ENCODE assay signal across 13 mouse cellular contexts in the genomic region with DNA sequence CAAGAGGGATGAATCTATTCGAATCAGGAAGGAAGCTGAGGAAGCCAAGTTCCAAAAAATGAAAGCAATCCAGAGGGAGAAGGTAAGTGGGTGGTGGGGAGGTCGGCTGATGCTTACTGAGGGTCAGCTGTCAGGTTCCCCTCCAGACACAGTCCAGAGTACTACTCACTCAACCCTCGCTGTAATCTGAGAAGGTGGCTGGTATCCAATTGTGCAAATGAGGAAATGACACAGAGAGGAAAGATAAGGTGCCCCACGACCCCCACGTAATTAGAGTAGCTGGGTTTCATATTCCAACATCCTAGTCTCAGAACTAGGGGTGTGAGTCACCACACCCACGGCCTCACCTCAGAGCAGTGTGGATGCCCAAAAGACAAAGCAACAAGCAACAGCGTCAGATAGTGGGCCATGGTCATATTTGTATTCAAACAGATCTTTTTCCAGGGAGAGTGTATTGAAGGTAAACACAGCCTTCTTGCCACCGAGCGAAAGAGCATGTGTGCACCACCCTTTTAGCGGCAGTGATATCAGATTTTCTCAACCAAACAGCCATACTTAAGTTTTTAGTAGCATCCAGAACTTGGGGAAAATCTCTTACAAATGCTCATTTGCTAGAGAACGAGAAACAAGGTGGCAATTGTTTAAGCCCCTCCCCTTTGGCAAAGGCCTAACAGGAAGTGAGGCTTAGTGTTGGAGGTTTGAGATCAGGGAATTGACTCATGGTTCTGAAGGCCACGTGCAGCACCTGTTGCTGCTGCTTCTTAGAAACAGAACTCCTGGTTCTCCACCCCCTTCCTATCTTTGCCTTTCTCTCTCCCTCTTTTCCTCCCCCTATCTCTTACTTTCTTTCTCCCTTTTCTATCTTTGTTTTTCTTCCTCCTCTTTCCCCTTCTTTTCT. TPM values are rescaled to one million over a fixed set of nuclear protein-coding genes. Genes with fewer than 3 reads are reported as not detected.
A peak's percentile ranks its signal among the peaks of the same experiment; 100 is the strongest.
DNase-seq lines count a peak whose midpoint lies in the region; ATAC-seq lines count a peak whose summit lies in the region.
"Had no signal": no experiment of that assay in that cellular context is flagged by ENCODE, and none has a peak within 500 bp of the region (broad histone marks: within the 10 kb centered on the region; RNA-seq: fewer than 3 reads in every experiment).

No protein-coding gene starts in this region.

- peak; percentile 75; the same call in 1 of the 2 replicates for ATAC-seq in kidney, embryonic 14.5 days (ENCODE audit: low FRiP score, low TSS enrichment)
- peak; percentile 68 for ATAC-seq in CD4-positive, CD25-positive, alpha-beta regulatory T cell, adult 4 months
- peak; percentile 31 for ATAC-seq in common myeloid progenitor, adult 5-6 weeks (replicated peaks; ENCODE audit: low read depth, poor library complexity, severe bottlenecking)

- H3K9me3 ChIP-seq in kidney, embryonic 14.5 days (ENCODE audit: control insufficient read depth, low read length), result no peaks in the 10 kb centered on the region
- no peaks in the 10 kb centered on the region for H3K9me3 ChIP-seq in limb, embryonic 10.5 days (replicated peaks)
- H3K9me3 ChIP-seq: embryonic facial prominence, embryonic 13.5 days; limb, embryonic 12.5 days had no signal

- H3K4me1 ChIP-seq in kidney, embryonic 14.5 days (ENCODE audit: control insufficient read depth, insufficient read depth, low read length), result peaks cover 7% of the 10 kb centered on the region; the same call in 1 of the 2 replicates
- peaks cover 15% of the 10 kb centered on the region for H3K4me1 ChIP-seq in limb, embryonic 10.5 days

- WGBS in kidney, embryonic 14.5 days, result 36% methylated on average over 12 of the region's 12 CpGs
- 38% methylated on average over 12 of the region's 12 CpGs for WGBS in limb, embryonic 10.5 days

- intact Hi-C loops in left cerebral cortex, postnatal 4 days (cut with DNase I), result no loop called here

- H3K4me3 ChIP-seq in kidney, embryonic 14.5 days (ENCODE audit: low read length), result no peak overlapping the region
- H3K4me3 ChIP-seq in limb, embryonic 10.5 days, result no peak overlapping the region; the same call in 1 of the 2 replicates
- H3K4me3 ChIP-seq: embryonic facial prominence, embryonic 13.5 days; gastrocnemius, adult 2 months; limb, embryonic 12.5 days had no signal

- no peaks in the 10 kb centered on the region for H3K27me3 ChIP-seq in kidney, embryonic 14.5 days (ENCODE audit: control insufficient read depth, insufficient read depth, low read length)
- no peaks in the 10 kb centered on the region for H3K27me3 ChIP-seq in limb, embryonic 10.5 days (ENCODE audit: low read depth, poor library complexity, severe bottlenecking)
- H3K27me3 ChIP-seq: embryonic facial prominence, embryonic 13.5 days; limb, embryonic 12.5 days had no signal

- peak overlapping the region; percentile 30; the same call in 1 of the 2 replicates for H3K27ac ChIP-seq in kidney, embryonic 14.5 days (ENCODE audit: low read depth, low read length)
- H3K27ac ChIP-seq in limb, embryonic 10.5 days, result peak overlapping the region; percentile 59
- H3K27ac ChIP-seq: embryonic facial prominence, embryonic 13.5 days; gastrocnemius, adult 2 months; limb, embryonic 12.5 days had no signal

- H3K9ac ChIP-seq in kidney, embryonic 14.5 days (ENCODE audit: low read depth, low read length), result no peak overlapping the region
- H3K9ac ChIP-seq: embryonic facial prominence, embryonic 13.5 days; limb, embryonic 12.5 days had no signal

- H3K4me2 ChIP-seq in kidney, embryonic 14.5 days (replicated peaks; ENCODE audit: low read depth, low read length), result no peak overlapping the region
- H3K4me2 ChIP-seq: embryonic facial prominence, embryonic 13.5 days; limb, embryonic 12.5 days; midbrain, embryonic 11.5 days had no signal

- H3K36me3 ChIP-seq in kidney, embryonic 14.5 days (ENCODE audit: control insufficient read depth, insufficient read depth, low read length), result no peaks in the 10 kb centered on the region
- H3K36me3 ChIP-seq in limb, embryonic 10.5 days, result no peaks in the 10 kb centered on the region
- H3K36me3 ChIP-seq: embryonic facial prominence, embryonic 13.5 days; limb, embryonic 12.5 days had no signal

- no peak for DNase-seq in kidney, adult 9 months
- no peak for DNase-seq in limb, embryonic 10.5 days (ENCODE audit: low spot score)
- no peak for DNase-seq in cerebellum, postnatal 10 days
- no peak for DNase-seq in layer of hippocampus, postnatal 36 days
- DNase-seq in left cerebral cortex, postnatal 4 days, result no peak
- DNase-seq: gastrocnemius, adult 2 months; spleen, adult 18-20 months had no signal

RNA-seq across cellular contexts. Expression of a gene that starts 28.4 kb away (rescaled TPM):
- 0.53 and 0.73 TPM in 2 replicates for polyA plus RNA-seq in kidney, embryonic 14.5 days (2014; fragmentation: Nextera tagmentation; extraction: Ambion mirVana)
- polyA plus RNA-seq in CD4-positive, CD25-positive, alpha-beta regulatory T cell, adult 4 months (2017; shearing (Covaris generic)), result 100 to 1,000 TPM in 1 of 2 experiments, 10 to 100 TPM in 1; 97.6 to 108 TPM
- total RNA-seq in common myeloid progenitor, adult 5-6 weeks (2017), result 63.5 and 64.7 TPM in 2 replicates
- 0.08 TPM in 1 of 2 replicates, not detected in the other for polyA plus RNA-seq in limb, embryonic 10.5 days (2016; fragmentation: Nextera tagmentation; extraction: Ambion mirVana)
- total RNA-seq in layer of hippocampus, postnatal 36 days (2021), result under 1 TPM in 1 of 2 experiments, not detected in 1; 0.25 TPM
- total RNA-seq in left cerebral cortex, postnatal 4 days (2021), result under 1 TPM in 1 of 2 experiments, not detected in 1; 0.24 TPM

RNA-seq across cellular contexts. Expression of a gene that starts 57.5 kb away (rescaled TPM):
- 130 and 169 TPM in 2 replicates for polyA plus RNA-seq in kidney, embryonic 14.5 days (2014; fragmentation: Nextera tagmentation; extraction: Ambion mirVana)
- polyA plus RNA-seq in CD4-positive, CD25-positive, alpha-beta regulatory T cell, adult 4 months (2017; shearing (Covaris generic)), result 100 to 1,000 TPM in 1 of 2 experiments, 10 to 100 TPM in 1; 76.0 to 120 TPM
- total RNA-seq in common myeloid progenitor, adult 5-6 weeks (2017), result 36.6 and 67.0 TPM in 2 replicates
- polyA plus RNA-seq in limb, embryonic 10.5 days (2016; fragmentation: Nextera tagmentation; extraction: Ambion mirVana), result 118 and 131 TPM in 2 replicates
- 10 to 100 TPM; 64.1 to 67.2 TPM for total RNA-seq in layer of hippocampus, postnatal 36 days (2021)
- total RNA-seq in left cerebral cortex, postnatal 4 days (2021), result 10 to 100 TPM; 36.5 to 36.7 TPM

Comparison
In these comparisons a context has a peak if more than half of its experiments do, and no peak if none do; other contexts are left out.
1. RNA of a gene that starts 28.4 kb away (total RNA-seq): 63.5 to 64.7 TPM in common myeloid progenitor, adult 5-6 weeks; 0.25 TPM in layer of hippocampus, postnatal 36 days and 0.24 TPM in left cerebral cortex, postnatal 4 days; every median in the first group is over 10 times any median in the second.
2. Peak in every context shown above with its lines, with median percentiles within 50 percentile points of each other: ATAC-seq.